Mouse (Mus musculus) T-helper 1 cell (primary cell): ENCODE measurements around the gene Olfr843.

Source experiments
- in situ Hi-C: fragments of 300-600 bp; cut with MboI, MseI; formaldehyde crosslinking; loops from one replicate; pipeline ENCODE4 v1.15.1; 2025; ENCODE audit warnings: high pct_unique_total_duplicates

Olfr843 gene

DNA sequence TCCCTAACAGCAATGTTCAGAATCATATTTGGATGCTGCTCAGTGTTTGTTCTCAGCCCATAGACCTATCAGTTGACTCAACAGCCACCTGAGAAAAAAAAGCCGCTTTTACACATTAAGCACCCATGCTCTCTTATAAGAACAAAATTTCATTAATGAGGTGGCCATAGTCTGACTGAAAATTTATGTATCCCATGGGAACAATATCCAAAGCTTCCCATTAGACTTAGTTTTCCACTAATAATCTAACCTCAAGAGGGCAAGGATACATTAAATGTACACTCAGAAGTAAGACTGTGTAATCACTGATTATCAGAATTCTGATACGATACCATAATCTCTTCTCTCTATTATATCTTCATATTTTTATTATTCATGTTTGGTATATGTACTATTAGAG, at the start of gene Olfr843:
Olfr843 (minus strand) TSS at position 101 of the 400 bp plus-strand sequence.
- in situ Hi-C loops = no loop called here
